Mouse (Mus musculus): ENCODE measurements around the gene Gm37240. TPM values are rescaled to one million over a fixed set of nuclear protein-coding genes. Genes with fewer than 3 reads are reported as not detected.

Gene Gm37240
- polyA plus RNA-seq, 2 experiments from 2014 or later = 3.6 to 5.5 TPM

GRCm38 (mm10) chr3:85482636-85483035 lies 404.7 kb downstream of the Gm37240 start:
- ATAC-seq = no peak

- ATAC-seq = no peak
Observed at GRCm38 (mm10) chr3:85480638-85481037, 406.7 kb downstream of the Gm37240 start.

- no peak for ATAC-seq
Observed at GRCm38 (mm10) chr3:85478731-85479130, 408.6 kb downstream of the Gm37240 start.

- ATAC-seq = no peak
Observed at GRCm38 (mm10) chr3:85469711-85470110, 417.6 kb downstream of the Gm37240 start.

GRCm38 (mm10) chr3:85468995-85469394 lies 418.3 kb downstream of the Gm37240 start:
- no peak for ATAC-seq

GRCm38 (mm10) chr3:85465283-85466025 lies 421.9 kb downstream of the Gm37240 start:
- ATAC-seq = no peak

GRCm38 (mm10) chr3:85460021-85460420 lies 427.3 kb downstream of the Gm37240 start:
- ATAC-seq = no peak

GRCm38 (mm10) chr3:85456983-85457382 lies 430.3 kb downstream of the Gm37240 start:
- ATAC-seq = no peak

DNA sequence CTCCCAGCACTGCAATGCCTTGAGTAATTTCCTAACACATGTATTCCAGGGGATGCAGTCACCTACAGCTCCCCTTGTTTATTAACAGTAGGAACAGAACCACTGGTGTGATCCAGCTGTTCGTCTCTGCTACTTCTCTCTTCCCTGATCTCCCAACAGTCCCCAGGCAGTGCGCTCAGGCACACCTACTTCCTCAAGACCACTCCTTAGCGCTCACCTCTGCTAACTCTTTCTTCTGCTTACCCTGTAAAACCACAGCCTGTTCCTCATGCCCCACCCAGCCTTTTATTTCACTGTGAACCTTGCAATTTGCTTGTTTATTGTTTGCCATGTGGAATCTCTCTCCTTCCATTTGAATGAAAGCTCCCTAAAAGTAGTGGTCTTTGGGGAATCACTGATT lies 431.9 kb downstream of the Gm37240 start:
- no peak for ATAC-seq

GRCm38 (mm10) chr3:85454001-85454400 lies 433.3 kb downstream of the Gm37240 start:
- no peak for ATAC-seq

DNA sequence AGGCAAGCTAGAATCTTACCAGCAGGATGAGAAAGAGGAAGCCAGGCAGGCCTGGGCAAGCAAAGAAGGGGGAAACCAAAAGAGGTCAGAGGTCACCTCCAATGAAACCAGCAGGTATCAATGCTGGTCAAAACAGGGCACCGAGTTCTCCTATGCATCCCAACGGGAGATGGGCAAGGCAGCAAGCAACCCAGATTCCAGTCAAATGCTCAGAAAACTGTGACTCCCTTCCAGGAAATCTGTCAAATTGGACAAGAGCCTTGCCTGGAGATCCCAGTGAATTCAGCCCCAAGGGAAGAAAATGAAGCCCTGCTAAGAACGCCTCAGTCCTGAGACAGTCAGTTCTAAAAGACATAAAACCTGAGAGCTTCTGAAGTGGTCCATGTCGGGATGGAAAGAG lies 437.9 kb downstream of the Gm37240 start:
- no peak for ATAC-seq

GRCm38 (mm10) chr3:85442781-85443180 lies 444.5 kb downstream of the Gm37240 start:
- ATAC-seq = no peak

GRCm38 (mm10) chr3:85442261-85442660 lies 445.1 kb downstream of the Gm37240 start:
- ATAC-seq = no peak

- ATAC-seq = no peak
Observed at GRCm38 (mm10) chr3:85435406-85435805, 451.9 kb downstream of the Gm37240 start.

- ATAC-seq = no peak
Observed at GRCm38 (mm10) chr3:85431208-85431607, 456.1 kb downstream of the Gm37240 start.

DNA sequence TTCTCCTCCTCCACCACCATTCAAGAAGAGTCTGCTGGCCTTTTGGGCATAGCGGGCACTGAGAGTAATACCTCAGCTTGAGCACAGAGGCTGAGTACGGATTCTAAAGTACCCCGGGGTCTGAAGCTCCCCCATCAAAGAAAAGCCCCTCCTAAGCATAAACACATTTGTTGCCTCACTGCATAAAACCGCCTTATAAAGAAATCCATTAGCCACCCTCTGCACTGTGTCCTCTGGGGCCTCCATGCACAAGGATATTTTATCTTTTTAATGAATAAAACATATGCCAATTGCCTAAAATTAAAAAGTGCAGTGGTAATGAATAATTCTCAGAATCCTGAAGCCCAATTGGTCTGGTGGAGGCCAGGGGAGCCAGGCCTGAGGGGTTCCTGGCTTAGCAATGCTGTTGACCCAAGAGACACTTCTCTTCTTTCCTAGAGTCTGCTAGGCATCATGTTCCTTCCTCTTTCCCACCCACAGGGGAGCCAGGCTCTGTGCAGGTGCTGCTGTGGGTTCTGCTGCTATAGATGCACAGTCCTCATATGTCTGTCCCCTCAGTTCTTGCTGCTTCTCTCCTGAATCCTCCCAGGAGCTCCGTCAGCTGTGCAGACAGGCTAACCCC lies 463.8 kb downstream of the Gm37240 start:
- no peak for ATAC-seq

DNA sequence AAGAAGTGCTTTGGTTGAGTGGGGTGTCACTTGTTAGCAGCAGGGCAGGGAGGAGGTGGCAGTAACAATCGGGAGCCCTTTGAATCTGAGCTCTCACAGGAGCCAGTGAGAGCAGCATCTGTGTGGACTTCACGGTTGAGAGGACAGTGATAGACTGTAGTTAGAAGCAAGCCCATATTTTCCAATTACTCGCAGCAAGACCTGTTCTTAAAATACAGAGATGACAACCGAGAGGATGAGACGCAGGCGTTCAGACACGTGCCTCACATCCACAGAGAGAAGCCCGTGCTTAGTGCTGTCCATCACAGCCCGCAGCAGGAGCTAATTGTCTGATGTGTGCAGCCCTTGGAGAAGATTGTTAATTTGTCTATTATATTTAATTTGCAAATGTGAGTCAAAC lies 465.9 kb downstream of the Gm37240 start:
- ATAC-seq = no peak

GRCm38 (mm10) chr3:85417663-85418062 lies 469.7 kb downstream of the Gm37240 start:
- ATAC-seq = no peak

DNA sequence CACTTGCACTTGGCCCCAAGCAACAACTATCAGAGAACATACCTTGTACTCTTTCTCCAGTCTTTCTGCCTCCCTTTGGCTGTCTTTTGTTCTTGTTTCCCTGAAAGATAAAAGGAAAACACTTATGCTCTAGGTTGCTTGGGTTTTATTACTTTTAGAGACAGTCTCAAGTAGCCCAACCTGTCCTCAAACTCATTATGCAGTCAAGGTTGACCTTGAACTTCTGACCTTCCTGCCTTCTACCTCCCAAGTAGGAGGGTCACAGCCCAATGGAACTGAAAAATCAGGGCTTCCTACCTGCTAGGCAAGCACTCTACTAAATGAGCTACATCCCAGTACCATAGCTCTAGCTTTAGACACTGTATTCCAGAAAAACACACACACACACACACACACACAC lies 488.5 kb downstream of the Gm37240 start:
- ATAC-seq = no peak

DNA sequence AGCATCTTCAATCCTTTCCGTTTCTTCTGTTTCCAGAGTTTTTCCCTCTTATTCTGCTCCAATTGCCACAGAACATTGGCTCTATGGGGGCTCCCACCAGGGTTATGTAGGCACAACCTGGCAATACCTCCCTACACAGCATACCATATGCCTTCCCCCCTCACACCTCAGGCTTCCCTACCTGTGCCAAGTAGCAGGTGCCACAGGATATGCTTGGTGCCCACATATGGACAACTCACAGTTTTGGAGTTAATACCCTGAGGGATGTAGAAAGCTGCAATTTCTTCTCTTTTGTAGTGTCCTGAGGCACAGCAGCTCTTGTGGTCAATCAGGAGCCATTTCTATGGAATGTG lies 488.9 kb downstream of the Gm37240 start:
- no peak for ATAC-seq

DNA sequence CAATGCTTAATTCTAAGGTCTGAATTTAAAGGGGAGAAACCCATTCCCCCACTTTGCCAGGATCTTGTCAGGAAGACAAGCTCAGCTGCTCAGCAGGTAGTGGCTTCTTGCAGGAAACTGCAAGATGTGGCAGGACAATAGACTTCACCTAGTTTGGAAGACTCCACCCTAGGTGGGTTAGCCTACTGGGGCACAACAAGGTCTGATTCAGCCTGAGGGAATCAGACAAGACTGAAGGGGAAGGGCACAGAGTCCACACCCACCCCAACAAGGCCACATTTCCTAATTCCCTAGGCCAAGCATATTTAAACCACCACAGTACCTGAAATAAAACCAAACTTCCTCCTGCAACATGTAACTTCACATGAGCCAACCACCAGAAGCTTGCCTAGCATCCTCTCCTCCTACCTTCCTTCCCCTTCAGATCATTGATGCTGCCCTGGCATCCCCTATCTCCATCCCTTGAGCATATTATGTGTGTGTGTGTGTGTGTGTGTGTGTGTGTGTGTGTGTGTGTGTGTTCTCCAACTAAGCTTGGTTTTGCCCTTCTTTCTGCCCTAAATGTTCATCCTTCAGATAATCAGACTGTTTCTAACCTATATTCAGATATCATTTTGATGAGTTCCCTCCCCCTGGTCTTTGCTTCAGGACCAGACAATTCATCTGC lies 489.4 kb downstream of the Gm37240 start:
- no peak for ATAC-seq

GRCm38 (mm10) chr3:85393395-85393794 lies 493.9 kb downstream of the Gm37240 start:
- no peak for ATAC-seq

DNA sequence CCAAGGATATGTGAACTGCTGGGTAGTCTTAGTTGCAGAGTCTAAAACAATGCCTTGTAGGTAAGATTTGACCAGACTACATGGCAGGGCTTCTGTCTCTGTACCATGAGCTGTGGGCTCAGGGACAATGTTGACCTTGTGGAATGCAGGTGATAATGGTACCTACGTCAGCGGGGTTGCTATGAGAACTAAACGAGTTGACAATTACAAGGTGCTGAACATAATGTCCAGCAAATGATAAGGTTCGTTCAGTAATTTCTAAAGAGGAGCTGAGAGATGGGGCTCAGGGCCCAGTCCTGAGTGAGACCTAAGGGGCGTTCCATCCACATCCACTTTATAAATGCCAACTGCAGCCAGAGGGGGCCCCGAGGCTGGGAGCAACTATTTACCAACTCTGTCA lies 495.6 kb downstream of the Gm37240 start:
- no peak for ATAC-seq

GRCm38 (mm10) chr3:85391111-85391510 lies 496.2 kb downstream of the Gm37240 start:
- ATAC-seq = no peak

All from CD4-positive, CD25-positive, alpha-beta regulatory T cell, adult 4 months (primary cell).